Mouse (Mus musculus): ENCODE results near the gene Mbd4.

The Mbd4 gene

DNA sequence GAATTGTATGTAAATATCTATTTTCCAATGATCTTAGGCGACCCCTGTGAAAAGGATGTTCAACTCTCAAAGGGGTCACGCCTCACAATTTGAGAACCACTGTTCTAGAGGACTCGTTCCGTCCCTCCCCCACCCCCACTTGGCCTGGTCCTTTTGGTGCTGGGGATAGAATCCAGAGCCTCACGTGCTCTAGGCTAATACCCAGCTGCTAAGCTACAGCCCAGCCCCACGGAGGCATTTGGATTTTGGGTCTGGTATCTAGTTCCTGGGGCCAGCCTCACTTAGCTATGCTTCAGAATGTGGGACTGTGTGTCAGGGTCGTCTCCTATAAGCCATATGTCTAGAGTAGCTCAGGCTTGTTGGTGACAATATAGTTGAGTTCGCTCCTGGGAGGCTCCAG lies 41.6 kb downstream of the Mbd4 start:
- no peak for DNase-seq (ENCODE audit: low spot score in 2 of 2)

- DNase-seq (ENCODE audit: low spot score in 2 of 2) = peak; percentile 69 to 79
Measured at GRCm38 (mm10) chr6:115808488-115809231, 44.5 kb downstream of the Mbd4 start, which contains the start of gene Rpl32. Gene Rpl32, minus strand, starts transcription at chr6:115808747.

GRCm38 (mm10) chr6:115808196-115808487 lies 45.0 kb downstream of the Mbd4 start:
- no peak for DNase-seq (ENCODE audit: low spot score in 2 of 2)

DNA sequence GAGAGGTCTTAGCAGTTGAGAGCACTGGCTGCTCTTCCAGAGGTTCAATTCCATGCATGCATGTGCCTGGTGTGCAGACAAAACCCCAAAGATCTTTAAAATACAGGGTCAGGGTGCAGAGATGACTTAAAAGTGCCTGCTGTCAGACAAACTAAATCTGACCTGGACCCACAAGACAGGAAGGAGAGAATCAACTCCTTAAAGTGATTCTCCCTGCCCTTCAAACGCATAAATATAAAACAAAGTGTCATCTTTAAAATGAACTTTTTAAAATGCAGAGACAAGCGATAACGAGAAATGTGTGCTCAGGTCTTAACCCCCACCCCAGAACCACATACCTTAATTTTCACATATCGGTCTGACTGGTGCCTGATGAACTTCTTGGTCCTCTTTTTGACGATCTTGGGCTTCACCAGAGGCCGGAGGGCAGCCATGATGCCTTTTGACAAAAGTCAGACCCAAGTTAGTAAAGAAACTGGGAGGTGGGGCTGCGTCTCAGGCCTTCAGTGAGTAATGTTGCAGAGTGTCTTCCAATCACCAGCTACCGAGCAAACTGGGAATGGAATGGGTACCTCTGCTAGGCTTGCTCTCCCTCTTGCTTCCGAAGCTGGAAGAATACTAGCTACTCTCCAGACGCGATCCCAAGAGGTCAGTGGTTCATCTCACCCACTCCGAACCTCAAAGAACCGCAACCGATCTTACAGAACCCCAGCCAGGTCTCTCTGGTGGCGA lies 45.5 kb downstream of the Mbd4 start:
- DNase-seq (ENCODE audit: low spot score in 2 of 2) = no peak

DNA sequence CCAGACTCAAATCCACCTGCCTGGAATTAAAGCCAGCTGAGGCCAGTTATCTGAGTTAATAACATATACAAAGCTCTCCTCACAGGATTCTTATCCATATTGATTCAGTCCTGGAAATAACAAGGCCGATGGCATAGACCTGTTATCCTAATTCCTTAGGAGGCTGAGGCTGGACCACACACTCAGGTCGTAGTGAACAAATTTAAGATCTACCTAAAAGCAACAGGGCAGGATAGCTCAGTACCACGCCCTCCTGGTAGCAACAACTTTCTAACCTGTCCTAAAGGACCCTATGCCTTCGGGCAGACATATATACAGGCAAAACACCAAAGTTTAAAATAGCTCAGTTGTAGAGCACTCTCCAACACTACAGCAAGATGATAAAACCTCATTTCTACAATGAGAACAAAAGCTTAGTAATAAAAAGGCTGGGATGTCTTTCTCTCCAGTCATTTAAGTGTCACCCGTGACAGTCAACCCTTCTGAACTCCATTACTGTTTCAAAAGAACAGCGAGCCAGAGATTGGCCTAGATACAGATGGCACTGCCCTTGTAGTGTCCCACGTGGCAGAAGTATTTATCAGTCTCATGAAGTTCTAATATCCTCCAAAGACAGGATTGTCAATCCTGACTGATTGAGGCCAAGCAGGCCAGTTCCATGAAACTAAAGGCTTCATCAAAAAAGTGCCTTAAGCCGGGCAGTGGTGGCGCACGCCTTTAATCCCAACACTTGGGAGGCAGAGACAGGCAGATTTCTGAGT lies 48.6 kb downstream of the Mbd4 start:
- DNase-seq (ENCODE audit: low spot score in 2 of 2) = no peak

DNA sequence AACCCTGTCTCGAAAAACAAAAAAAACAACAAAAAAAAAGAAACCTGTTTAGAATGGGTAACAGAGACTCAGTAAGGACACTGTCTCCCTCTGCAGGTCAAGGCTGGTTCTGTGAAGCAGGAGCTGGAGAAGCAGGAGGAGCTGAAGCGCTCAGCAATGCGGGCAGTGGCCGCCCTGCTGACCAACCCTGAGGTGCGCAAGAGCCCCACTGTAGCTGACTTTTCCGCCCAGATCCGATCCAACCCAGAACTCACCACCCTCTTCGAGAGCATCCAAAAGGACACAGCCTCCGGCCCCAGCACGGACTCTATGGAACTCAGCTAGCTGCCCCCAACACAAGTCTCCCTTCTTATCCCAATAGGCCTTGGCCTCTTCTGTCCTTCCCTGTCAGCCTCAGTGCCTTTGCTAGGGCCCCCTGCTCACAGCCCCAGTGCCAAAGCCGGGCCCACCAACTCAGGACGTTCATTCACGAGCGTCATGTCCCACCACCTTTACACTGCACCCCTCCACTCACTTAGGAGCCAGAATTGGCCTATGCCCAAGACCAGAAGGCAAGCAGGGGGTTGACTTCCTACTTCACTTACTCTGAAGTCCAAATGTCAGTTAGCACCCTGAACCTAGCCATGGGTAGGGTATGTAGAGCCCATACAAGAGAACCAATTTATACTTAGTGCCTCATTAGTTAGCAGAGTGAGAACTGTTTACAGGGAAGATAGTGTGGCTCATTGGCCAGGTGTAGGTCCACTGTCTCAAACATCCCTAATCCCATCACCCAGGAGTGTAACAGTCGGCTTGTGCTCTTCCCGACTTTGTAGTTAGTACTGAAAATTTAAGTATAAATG lies 49.4 kb downstream of the Mbd4 start:
- peak; percentile 50 to 66 for DNase-seq (ENCODE audit: low spot score in 2 of 2)

GRCm38 (mm10) chr6:115801811-115802210 lies 51.4 kb downstream of the Mbd4 start:
- DNase-seq (ENCODE audit: low spot score in 2 of 2) = no peak

- DNase-seq (ENCODE audit: low spot score in 2 of 2) = no peak
Measured at GRCm38 (mm10) chr6:115792691-115793215, 60.4 kb downstream of the Mbd4 start.

- no peak for DNase-seq (ENCODE audit: low spot score in 2 of 2)
Measured at GRCm38 (mm10) chr6:115791842-115792686, 61.1 kb downstream of the Mbd4 start.

- DNase-seq (ENCODE audit: low spot score in 2 of 2) = no peak
Measured at GRCm38 (mm10) chr6:115791016-115791415, 62.2 kb downstream of the Mbd4 start.

Measured in frontal cortex, postnatal 25 days (tissue).